Mouse (Mus musculus): ENCODE data around the gene Cacnb4. TPM values are rescaled to one million over a fixed set of nuclear protein-coding genes. Genes with fewer than 3 reads are reported as not detected.

Gene Cacnb4
- total RNA-seq, 2 experiments from 2014 or later, result 166 to 195 TPM

- DNase-seq (ENCODE audit: low spot score in 2 of 2), result no peak
- intact Hi-C loops (cut with DNase I), result no loop called here
Measured at GRCm38 (mm10) chr2:52420001-52420710, 256.5 kb downstream of the Cacnb4 start.

- intact Hi-C loops (cut with DNase I), result no loop called here
- DNase-seq (ENCODE audit: low spot score in 2 of 2), result no peak
Measured at GRCm38 (mm10) chr2:52419295-52419694, 257.3 kb downstream of the Cacnb4 start.

- intact Hi-C loops (cut with DNase I), result no loop called here
- DNase-seq (ENCODE audit: low spot score in 2 of 2), result no peak
Measured at GRCm38 (mm10) chr2:52412524-52413037, 264.1 kb downstream of the Cacnb4 start.

GRCm38 (mm10) chr2:52406480-52406879, 270.2 kb downstream of the Cacnb4 start:
- no peak for DNase-seq (ENCODE audit: low spot score in 2 of 2)
- intact Hi-C loops (cut with DNase I), result loop anchor here (5.0 kb wide), 1 partner anchor 144 kb away; no protein-coding TSS in a partner anchor

- no peak for DNase-seq (ENCODE audit: low spot score in 2 of 2)
- intact Hi-C loops (cut with DNase I), result loop anchor here (5.0 kb wide), 1 partner anchor 143 kb away; no protein-coding TSS in a partner anchor
Measured at GRCm38 (mm10) chr2:52405238-52405637, 271.4 kb downstream of the Cacnb4 start.

- no peak for DNase-seq (ENCODE audit: low spot score in 2 of 2)
Measured at GRCm38 (mm10) chr2:52394529-52394928, 282.1 kb downstream of the Cacnb4 start.

GRCm38 (mm10) chr2:52390415-52390975, 286.1 kb downstream of the Cacnb4 start:
- intact Hi-C loops (cut with DNase I), result no loop called here
- no peak for DNase-seq (ENCODE audit: low spot score in 2 of 2)

More at GRCm38 (mm10) chr2:52394529-52394928, 282.1 kb downstream of the Cacnb4 start:
- intact Hi-C loops (cut with DNase I), result no loop called here

GRCm38 (mm10) chr2:52389975-52390374, 286.7 kb downstream of the Cacnb4 start:
- no peak for DNase-seq (ENCODE audit: low spot score in 2 of 2)
- intact Hi-C loops (cut with DNase I), result no loop called here

- intact Hi-C loops (cut with DNase I), result no loop called here
- DNase-seq (ENCODE audit: low spot score in 2 of 2), result no peak
Measured at GRCm38 (mm10) chr2:52386451-52386850, 290.2 kb downstream of the Cacnb4 start.

- DNase-seq (ENCODE audit: low spot score in 2 of 2), result no peak
- intact Hi-C loops (cut with DNase I), result no loop called here
Measured at GRCm38 (mm10) chr2:52386037-52386436, 290.6 kb downstream of the Cacnb4 start.

- intact Hi-C loops (cut with DNase I), result no loop called here
- no peak for DNase-seq (ENCODE audit: low spot score in 2 of 2)
Measured at GRCm38 (mm10) chr2:52378848-52379261, 297.8 kb downstream of the Cacnb4 start.

- intact Hi-C loops (cut with DNase I), result no loop called here
- DNase-seq (ENCODE audit: low spot score in 2 of 2), result no peak
Measured at GRCm38 (mm10) chr2:52378448-52378804, 298.2 kb downstream of the Cacnb4 start, which contains the start of gene Neb. Gene Neb (minus strand): TSS chr2:52378474.

Other genes with a start within 250 kb of the Cacnb4 start
- gene Stam2, start 65.5 kb upstream of the Cacnb4 start, total RNA-seq (2021), result 10 to 100 TPM; 24.7 to 25.4 TPM
- 10 to 100 TPM; 39.4 to 43.9 TPM for gene Fmnl2, start 181.0 kb upstream of the Cacnb4 start, total RNA-seq (2021)